Mouse (Mus musculus) layer of hippocampus, adult 2 months (tissue): ENCODE measurements at regions not wholly inside any gene's neighbourhood (a gene's known extent, or its start where the extent isn't known, plus 50 kb on each side); places are given as distances from the start of the nearest gene placed in this dataset.

Experiments
- DNase-seq, 2 experiments: peaks; one replicate each; pipeline ENCODE4 v3.0.0; 2022; ENCODE audit warnings: low spot score in 2 of 2
- H3K27ac ChIP-seq: fragments of 200-600 bp; 2 replicates; pipeline ENCODE4 v1.8.1; 2022
- H3K4me3 ChIP-seq: fragments of 200-600 bp; 2 replicates; pipeline ENCODE4 v1.8.1; 2022; ENCODE audit warnings: mild to moderate bottlenecking
- CTCF ChIP-seq: fragments of 200-600 bp; conservative IDR thresholded peaks from 2 replicates; pipeline ENCODE4 v1.8.1; 2022; ENCODE audit warnings: antibody characterized with exemption, mild to moderate bottlenecking, moderate library complexity

- TF ChIP-seq CTCF = peak; percentile 58
- H3K27ac ChIP-seq = no peak overlapping the region
- DNase-seq = no peak
- H3K4me3 ChIP-seq = no peak overlapping the region
Observed at GRCm38 (mm10) chr9:68072624-68073023, 232.4 kb downstream of the Vps13c start.

DNA sequence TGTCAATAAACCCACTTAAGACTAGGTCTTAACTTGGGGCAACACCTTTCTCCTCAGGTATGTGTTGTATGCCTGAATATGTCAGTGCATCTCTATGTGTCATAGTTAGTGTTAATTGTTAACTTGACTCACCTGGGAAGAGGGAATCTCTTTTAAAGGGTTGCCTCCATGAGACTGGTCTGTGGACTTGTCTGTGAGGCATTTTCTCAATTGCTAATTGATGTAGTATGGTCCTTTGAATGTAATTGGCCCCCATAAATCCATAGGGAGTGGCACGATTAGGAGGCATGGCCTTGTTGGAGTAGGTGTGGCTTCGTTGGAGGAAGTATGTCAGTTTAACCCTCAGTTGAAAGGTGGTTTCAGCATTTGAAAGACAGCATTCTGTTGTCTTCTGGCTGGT, 237.1 kb downstream of the Vps13c start:
- H3K27ac ChIP-seq = no peak overlapping the region
- no peak for TF ChIP-seq CTCF
- DNase-seq = no peak
- H3K4me3 ChIP-seq = no peak overlapping the region

DNA sequence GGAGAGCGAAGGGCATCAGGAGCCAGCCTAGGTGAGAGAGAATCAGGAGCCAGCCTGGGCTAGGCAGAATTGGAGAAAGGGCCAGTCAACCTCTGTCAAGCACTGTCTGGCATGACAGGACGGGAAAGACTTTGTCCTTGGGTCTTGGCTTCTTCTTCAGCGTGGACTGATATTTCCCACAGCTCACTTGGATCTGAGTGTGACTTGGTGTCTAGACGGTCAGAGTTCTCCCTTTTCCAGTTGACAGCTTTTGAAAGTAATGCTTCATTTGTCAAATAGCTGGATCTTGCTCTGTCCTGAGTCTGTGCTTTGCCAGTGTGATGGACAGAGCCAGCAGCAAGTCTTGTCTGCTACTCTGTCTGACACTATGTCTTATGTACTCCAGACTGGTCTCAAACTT, 243.1 kb downstream of the Vps13c start:
- no peak for DNase-seq
- H3K4me3 ChIP-seq = no peak overlapping the region
- TF ChIP-seq CTCF = no peak
- H3K27ac ChIP-seq = no peak overlapping the region

DNA sequence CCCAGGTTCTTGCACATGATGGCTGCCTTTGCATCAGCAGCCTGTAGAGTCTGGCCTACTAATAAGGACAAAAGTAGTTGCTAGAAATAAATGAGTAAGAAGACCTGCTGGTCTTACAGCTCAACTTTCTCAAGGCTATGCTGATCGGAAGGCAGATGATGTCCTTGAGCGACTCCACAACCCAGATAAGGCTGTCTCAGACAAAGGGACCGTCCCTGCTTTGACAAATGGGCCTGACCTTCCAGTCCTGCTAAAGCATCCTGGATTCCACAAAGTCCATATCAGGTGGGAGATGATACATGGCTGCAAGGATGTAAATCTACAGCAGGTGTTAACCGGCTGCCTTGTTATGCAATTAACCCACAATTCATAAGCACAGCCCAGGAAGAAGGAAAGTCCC, 244.8 kb downstream of the Vps13c start:
- no peak for TF ChIP-seq CTCF
- H3K27ac ChIP-seq = no peak overlapping the region
- no peak overlapping the region for H3K4me3 ChIP-seq
- DNase-seq = no peak

- Histone ChIP-seq H3K4me3 (no peak overlapping the region), H3K27ac (peak overlapping the region; percentile 64; the same call in 1 of the 2 replicates)
- no peak for DNase-seq
- TF ChIP-seq CTCF = no peak
Observed at GRCm38 (mm10) chr9:68094561-68094960, 254.4 kb downstream of the Vps13c start.

DNA sequence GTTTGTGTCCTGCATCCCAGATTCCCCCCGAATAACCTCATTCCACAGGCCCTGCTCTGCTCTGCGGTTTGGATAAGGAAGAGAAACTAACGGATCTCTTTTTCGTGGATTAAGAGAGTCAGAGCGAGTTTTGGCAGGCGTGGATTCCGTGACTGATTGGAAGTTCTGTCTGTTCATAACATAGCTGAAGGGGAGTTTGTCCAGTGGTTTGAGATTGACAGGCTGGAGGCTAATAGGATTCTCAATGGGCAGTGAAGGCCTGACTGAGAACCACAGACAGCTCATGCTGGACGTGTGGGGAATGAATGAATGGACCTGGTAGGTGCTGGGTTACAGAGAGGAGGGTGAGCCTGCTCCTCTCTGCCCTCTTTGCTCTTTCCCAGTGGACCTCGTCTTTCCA, 269.6 kb downstream of the Vps13c start:
- Histone ChIP-seq H3K4me3 (no peak overlapping the region), H3K27ac (no peak overlapping the region)
- no peak for DNase-seq
- TF ChIP-seq CTCF = no peak

DNA sequence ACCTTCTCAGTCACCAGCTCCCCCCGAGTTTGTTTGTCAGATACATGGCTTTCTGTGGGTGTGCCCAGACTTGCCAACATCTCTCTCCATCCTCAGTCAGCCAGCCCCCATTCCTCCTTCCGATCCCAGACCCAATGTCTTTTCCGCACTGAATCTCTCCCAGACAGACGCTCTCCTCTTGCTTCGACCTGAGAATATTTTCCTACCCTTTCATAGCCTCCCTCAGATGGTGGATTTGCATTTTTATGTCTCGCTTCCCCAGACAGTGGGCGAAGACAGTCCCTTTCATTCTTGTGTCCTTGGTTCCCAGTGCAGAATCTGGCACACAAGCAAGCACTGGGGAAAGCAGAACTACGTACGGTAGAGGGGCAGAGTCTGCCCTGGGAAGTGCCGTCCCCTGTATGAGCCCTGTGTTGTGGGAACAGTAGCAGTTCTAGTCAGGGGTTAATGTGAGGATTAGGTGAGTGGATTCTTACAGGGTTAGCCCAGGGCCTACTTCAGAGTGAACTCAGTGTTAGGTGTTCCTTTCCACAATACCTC, 275.0 kb downstream of the Vps13c start:
- TF ChIP-seq CTCF = no peak
- Histone ChIP-seq H3K27ac (no peak overlapping the region), H3K4me3 (no peak overlapping the region)
- no peak for DNase-seq

DNA sequence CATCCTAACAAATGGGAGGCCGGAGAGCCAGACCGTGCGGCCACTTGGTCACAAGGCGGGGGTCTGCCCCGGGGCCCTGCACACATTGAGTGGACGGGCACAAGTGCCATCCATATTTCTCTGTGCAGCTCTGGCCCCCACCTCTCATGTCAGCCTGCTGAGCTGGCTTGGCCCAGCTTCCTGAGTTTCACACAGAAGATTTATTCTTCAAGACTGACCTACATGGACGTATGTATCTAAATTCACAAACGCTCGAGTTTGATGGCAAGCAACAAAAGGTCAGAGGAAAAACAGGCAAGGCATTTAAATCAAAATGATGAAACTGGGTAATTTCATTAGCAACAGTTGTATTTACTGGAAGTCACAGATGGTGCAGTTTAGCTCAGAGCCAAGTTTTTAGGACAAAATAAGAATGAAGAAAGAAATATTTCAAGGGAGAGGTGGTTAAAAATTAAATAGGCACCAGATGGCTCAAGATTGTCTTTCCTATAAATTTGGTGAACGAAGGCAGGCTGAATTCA, 276.1 kb downstream of the Vps13c start:
- DNase-seq = peak; percentile 20 to 58
- Histone ChIP-seq H3K4me3 (no peak overlapping the region), H3K27ac (no peak overlapping the region)
- TF ChIP-seq CTCF = no peak

GRCm38 (mm10) chr9:68118266-68118665, 278.1 kb downstream of the Vps13c start:
- no peak overlapping the region for H3K27ac ChIP-seq
- DNase-seq = no peak
- TF ChIP-seq CTCF = no peak
- H3K4me3 ChIP-seq = no peak overlapping the region

- H3K4me3 ChIP-seq = no peak overlapping the region
- no peak for DNase-seq
- TF ChIP-seq CTCF = no peak
- H3K27ac ChIP-seq = no peak overlapping the region
Observed at GRCm38 (mm10) chr9:68122266-68122665, 282.1 kb downstream of the Vps13c start.

DNA sequence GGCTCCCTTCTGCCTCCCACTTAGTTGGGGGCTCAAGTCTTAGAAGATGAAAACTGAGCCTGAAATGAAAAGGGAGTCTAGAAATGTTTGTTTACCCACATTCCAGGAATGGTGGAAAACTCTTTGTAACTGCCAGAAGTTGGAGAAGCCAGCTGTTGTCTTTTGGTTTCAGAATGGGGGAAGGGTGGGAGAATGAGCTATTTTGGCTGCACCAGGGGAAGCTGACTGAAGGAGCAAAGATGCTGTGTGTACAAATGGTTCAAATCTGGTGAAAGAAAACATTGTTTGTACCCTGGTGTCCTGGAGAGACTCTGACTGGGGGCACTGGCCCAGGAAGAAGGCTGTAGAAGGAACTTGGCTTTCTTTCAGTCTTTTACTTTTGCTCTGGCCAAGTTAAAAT, 291.1 kb downstream of the Vps13c start:
- DNase-seq = peak in 1 of 2 experiments; percentile 48
- no peak overlapping the region for H3K4me3 ChIP-seq
- peak overlapping the region; percentile 73 for H3K27ac ChIP-seq
- no peak for TF ChIP-seq CTCF

DNA sequence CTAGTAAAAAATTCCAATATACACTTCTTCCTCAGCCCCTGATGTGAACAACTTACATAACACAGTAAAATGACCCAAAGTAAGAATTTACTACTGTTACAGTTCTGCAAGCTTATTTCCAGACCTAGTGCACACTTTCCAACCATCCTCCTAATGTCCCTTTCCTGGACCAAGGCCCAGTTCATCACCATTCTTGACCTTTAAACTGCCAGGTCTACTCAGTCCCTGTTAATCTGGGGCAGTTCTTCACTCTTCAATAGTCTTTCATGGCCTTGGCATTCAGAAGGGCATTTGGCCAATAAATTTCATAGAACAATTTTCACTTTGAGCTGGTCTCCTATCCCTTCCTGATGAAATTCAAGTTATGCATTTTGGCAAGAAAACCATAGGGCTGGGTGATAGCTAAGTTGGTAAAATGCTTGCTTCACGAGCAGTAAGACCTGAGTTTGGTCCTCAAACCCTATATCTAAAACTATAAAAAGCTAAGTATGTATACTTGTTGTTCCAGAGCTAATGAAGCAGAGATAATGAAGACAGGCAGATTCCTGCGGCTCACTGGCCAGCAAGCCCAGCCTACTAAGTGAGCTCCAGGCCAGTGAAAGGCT, 295.4 kb downstream of the Vps13c start:
- Histone ChIP-seq H3K4me3 (no peak overlapping the region), H3K27ac (no peak overlapping the region)
- no peak for DNase-seq
- TF ChIP-seq CTCF = no peak

GRCm38 (mm10) chr9:68162813-68163570, 322.8 kb downstream of the Vps13c start:
- peak in 1 of 2 experiments; percentile 10 for DNase-seq
- H3K27ac ChIP-seq = no peak overlapping the region
- no peak overlapping the region for H3K4me3 ChIP-seq
- no peak for TF ChIP-seq CTCF
